Mouse (Mus musculus): ENCODE measurements around the gene Hoxa9. TPM values are rescaled to one million over a fixed set of nuclear protein-coding genes. Genes with fewer than 3 reads are reported as not detected.

Hoxa9 gene
- polyA plus RNA-seq, 1 experiment from 2014 or later, result 151 TPM

GRCm38 (mm10) chr6:52226569-52227257 lies 4.2 kb downstream of the Hoxa9 start:
- Histone ChIP-seq H3K9me3 (ENCODE audit: control insufficient read depth, low read length) (no peaks in the 10 kb centered on the region), H3K36me3 (ENCODE audit: control insufficient read depth, insufficient read depth, low read length) (no peaks in the 10 kb centered on the region), H3K4me1 (ENCODE audit: control insufficient read depth, insufficient read depth, low read length) (peaks cover 16% of the 10 kb centered on the region), H3K9ac (replicated peaks; ENCODE audit: low read depth, low read length) (peak overlapping the region; percentile 98), H3K27me3 (ENCODE audit: control insufficient read depth, insufficient read depth, low read length) (no peaks in the 10 kb centered on the region), H3K4me3 (ENCODE audit: low read depth, low read length) (peak overlapping the region; percentile 88), H3K4me2 (ENCODE audit: low read depth, low read length) (peak overlapping the region; percentile 99), H3K27ac (ENCODE audit: low read depth, low read length) (peak overlapping the region; percentile 99)
- ATAC-seq (ENCODE audit: low read depth), result peak; percentile 12
- under 1% methylated on average over 26 of the region's 26 CpGs for WGBS

- ATAC-seq (ENCODE audit: low read depth), result peak; percentile 63
- Histone ChIP-seq H3K9me3 (ENCODE audit: control insufficient read depth, low read length) (no peaks in the 10 kb centered on the region), H3K36me3 (ENCODE audit: control insufficient read depth, insufficient read depth, low read length) (no peaks in the 10 kb centered on the region), H3K4me1 (ENCODE audit: control insufficient read depth, insufficient read depth, low read length) (peaks cover 16% of the 10 kb centered on the region), H3K27ac (ENCODE audit: low read depth, low read length) (peak overlapping the region; percentile 99), H3K9ac (replicated peaks; ENCODE audit: low read depth, low read length) (peak overlapping the region; percentile 98), H3K27me3 (ENCODE audit: control insufficient read depth, insufficient read depth, low read length) (no peaks in the 10 kb centered on the region), H3K4me2 (ENCODE audit: low read depth, low read length) (peak overlapping the region; percentile 99), H3K4me3 (ENCODE audit: low read depth, low read length) (peak overlapping the region; percentile 88)
- under 1% methylated on average over 69 of the region's 69 CpGs for WGBS
Observed at GRCm38 (mm10) chr6:52225612-52226568, 5.0 kb downstream of the Hoxa9 start.

- peak overlapping the region; percentile 99 for H3K4me2 ChIP-seq (ENCODE audit: low read depth, low read length)
Observed at GRCm38 (mm10) chr6:52224895-52225611, 5.8 kb downstream of the Hoxa9 start.

GRCm38 (mm10) chr6:52223939-52224760 lies 6.7 kb downstream of the Hoxa9 start:
- Histone ChIP-seq H3K4me1 (ENCODE audit: control insufficient read depth, insufficient read depth, low read length) (peaks cover 26% of the 10 kb centered on the region), H3K36me3 (ENCODE audit: control insufficient read depth, insufficient read depth, low read length) (no peaks in the 10 kb centered on the region), H3K4me2 (ENCODE audit: low read depth, low read length) (peak overlapping the region; percentile 99), H3K27ac (ENCODE audit: low read depth, low read length) (peak overlapping the region; percentile 99), H3K27me3 (ENCODE audit: control insufficient read depth, insufficient read depth, low read length) (no peaks in the 10 kb centered on the region), H3K9me3 (ENCODE audit: control insufficient read depth, low read length) (no peaks in the 10 kb centered on the region), H3K4me3 (ENCODE audit: low read depth, low read length) (peak overlapping the region; percentile 88), H3K9ac (replicated peaks; ENCODE audit: low read depth, low read length) (peak overlapping the region; percentile 98)
- no peak for ATAC-seq (ENCODE audit: low read depth)
- WGBS, result 2% methylated on average over 24 of the region's 24 CpGs

More at GRCm38 (mm10) chr6:52224895-52225611, 5.8 kb downstream of the Hoxa9 start:
- WGBS, result under 1% methylated on average over 36 of the region's 36 CpGs
- peaks cover 17% of the 10 kb centered on the region for H3K4me1 ChIP-seq (ENCODE audit: control insufficient read depth, insufficient read depth, low read length)
- H3K4me3 ChIP-seq (ENCODE audit: low read depth, low read length), result peak overlapping the region; percentile 88
- no peaks in the 10 kb centered on the region for H3K36me3 ChIP-seq (ENCODE audit: control insufficient read depth, insufficient read depth, low read length)
- no peak for ATAC-seq (ENCODE audit: low read depth)
- no peaks in the 10 kb centered on the region for H3K27me3 ChIP-seq (ENCODE audit: control insufficient read depth, insufficient read depth, low read length)
- H3K27ac ChIP-seq (ENCODE audit: low read depth, low read length), result peak overlapping the region; percentile 99
- H3K9me3 ChIP-seq (ENCODE audit: control insufficient read depth, low read length), result no peaks in the 10 kb centered on the region
- peak overlapping the region; percentile 98 for H3K9ac ChIP-seq (replicated peaks; ENCODE audit: low read depth, low read length)

GRCm38 (mm10) chr6:52222729-52223128 lies 8.2 kb downstream of the Hoxa9 start:
- H3K27ac ChIP-seq (ENCODE audit: low read depth, low read length), result peak overlapping the region; percentile 99
- ATAC-seq (ENCODE audit: low read depth), result no peak
- H3K4me2 ChIP-seq (ENCODE audit: low read depth, low read length), result peak overlapping the region; percentile 99
- 6% methylated on average over 13 of the region's 13 CpGs for WGBS
- peak overlapping the region; percentile 88 for H3K4me3 ChIP-seq (ENCODE audit: low read depth, low read length)
- peak overlapping the region; percentile 98 for H3K9ac ChIP-seq (replicated peaks; ENCODE audit: low read depth, low read length)
- H3K9me3 ChIP-seq (ENCODE audit: control insufficient read depth, low read length), result no peaks in the 10 kb centered on the region
- H3K36me3 ChIP-seq (ENCODE audit: control insufficient read depth, insufficient read depth, low read length), result no peaks in the 10 kb centered on the region
- no peaks in the 10 kb centered on the region for H3K27me3 ChIP-seq (ENCODE audit: control insufficient read depth, insufficient read depth, low read length)
- H3K4me1 ChIP-seq (ENCODE audit: control insufficient read depth, insufficient read depth, low read length), result peaks cover 30% of the 10 kb centered on the region

GRCm38 (mm10) chr6:52221993-52222685 lies 8.8 kb downstream of the Hoxa9 start:
- no peaks in the 10 kb centered on the region for H3K27me3 ChIP-seq (ENCODE audit: control insufficient read depth, insufficient read depth, low read length)
- H3K4me2 ChIP-seq (ENCODE audit: low read depth, low read length), result peak overlapping the region; percentile 99
- H3K36me3 ChIP-seq (ENCODE audit: control insufficient read depth, insufficient read depth, low read length), result no peaks in the 10 kb centered on the region
- H3K9ac ChIP-seq (replicated peaks; ENCODE audit: low read depth, low read length), result peak overlapping the region; percentile 98
- peaks cover 28% of the 10 kb centered on the region for H3K4me1 ChIP-seq (ENCODE audit: control insufficient read depth, insufficient read depth, low read length)
- 2% methylated on average over 21 of the region's 21 CpGs for WGBS
- peak overlapping the region; percentile 99 for H3K27ac ChIP-seq (ENCODE audit: low read depth, low read length)
- H3K4me3 ChIP-seq (ENCODE audit: low read depth, low read length), result peak overlapping the region; percentile 88
- ATAC-seq (ENCODE audit: low read depth), result peak; percentile 3; the same call in 1 of the 2 replicates
- H3K9me3 ChIP-seq (ENCODE audit: control insufficient read depth, low read length), result no peaks in the 10 kb centered on the region

GRCm38 (mm10) chr6:52221337-52221992 lies 9.4 kb downstream of the Hoxa9 start, which contains the start of gene Hoxa7:
Gene Hoxa7, minus strand, starts transcription at chr6:52221854.
- Histone ChIP-seq H3K36me3 (ENCODE audit: control insufficient read depth, insufficient read depth, low read length) (no peaks in the 10 kb centered on the region), H3K9ac (replicated peaks; ENCODE audit: low read depth, low read length) (peak within 1 kb of the TSS; percentile 98), H3K9me3 (ENCODE audit: control insufficient read depth, low read length) (no peaks in the 10 kb centered on the region), H3K27me3 (ENCODE audit: control insufficient read depth, insufficient read depth, low read length) (no peaks in the 10 kb centered on the region), H3K4me2 (ENCODE audit: low read depth, low read length) (peak within 1 kb of the TSS; percentile 99), H3K4me3 (ENCODE audit: low read depth, low read length) (peak within 1 kb of the TSS; percentile 88), H3K27ac (ENCODE audit: low read depth, low read length) (peak within 1 kb of the TSS; percentile 99), H3K4me1 (ENCODE audit: control insufficient read depth, insufficient read depth, low read length) (peaks cover 23% of the 10 kb centered on the region)
- peak; percentile 20; the same call in 1 of the 2 replicates for ATAC-seq (ENCODE audit: low read depth)
- WGBS, result under 1% methylated on average over 46 of the region's 46 CpGs
